Mouse (Mus musculus): ENCODE results near the gene Map3k5. TPM values are rescaled to one million over a fixed set of nuclear protein-coding genes. Genes with fewer than 3 reads are reported as not detected.
A peak's percentile ranks its signal among the peaks of the same experiment; 100 is the strongest.

Map3k5 gene
- total RNA-seq, 2 experiments from 2014 or later, result 27.1 to 31.5 TPM

DNA sequence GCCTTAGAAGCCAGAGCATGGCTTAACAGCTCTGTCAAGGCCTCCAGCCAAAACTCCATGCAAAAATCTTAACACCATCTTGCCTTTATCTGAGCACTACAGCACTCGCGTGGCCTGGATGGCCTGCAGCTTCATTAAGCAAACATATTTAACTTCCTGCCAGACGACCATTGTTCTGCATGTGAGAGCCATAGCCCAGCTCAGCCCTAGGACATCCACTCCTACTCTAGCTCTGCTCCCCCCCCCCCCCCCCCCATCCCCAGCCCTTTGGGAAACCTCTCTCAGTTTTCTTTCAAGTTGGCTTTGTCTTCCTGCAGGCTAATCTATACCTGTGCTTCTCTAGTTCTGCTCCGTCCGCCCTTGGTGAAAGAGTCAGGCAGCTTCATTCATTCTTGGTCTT is 67.7 kb downstream of the Map3k5 start:
- no peak for DNase-seq
- intact Hi-C loops (cut with DNase I), result no loop called here

- intact Hi-C loops (cut with DNase I), result no loop called here
- no peak for DNase-seq
Observed at GRCm38 (mm10) chr10:20003006-20003405, 68.7 kb downstream of the Map3k5 start.

DNA sequence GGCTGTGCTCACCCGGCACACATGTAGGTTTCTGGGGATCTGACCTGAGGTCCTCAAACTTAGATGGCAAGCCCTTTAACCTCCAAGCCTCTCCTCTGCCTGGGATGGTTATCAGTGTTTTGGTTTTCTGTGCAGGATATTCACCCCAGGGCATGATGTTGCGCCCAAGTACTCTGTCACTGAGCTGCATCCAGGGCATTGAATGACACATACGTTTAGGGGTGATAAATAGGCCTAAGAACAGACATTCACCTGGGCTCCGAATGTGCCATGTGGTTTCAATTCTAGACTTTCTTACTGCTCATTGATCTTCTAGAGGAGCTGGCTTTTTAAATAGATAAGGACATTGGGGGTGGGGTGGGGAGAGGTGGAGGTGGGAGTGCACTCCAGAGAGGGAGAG is 70.5 kb downstream of the Map3k5 start:
- DNase-seq, result no peak
- intact Hi-C loops (cut with DNase I), result no loop called here

DNA sequence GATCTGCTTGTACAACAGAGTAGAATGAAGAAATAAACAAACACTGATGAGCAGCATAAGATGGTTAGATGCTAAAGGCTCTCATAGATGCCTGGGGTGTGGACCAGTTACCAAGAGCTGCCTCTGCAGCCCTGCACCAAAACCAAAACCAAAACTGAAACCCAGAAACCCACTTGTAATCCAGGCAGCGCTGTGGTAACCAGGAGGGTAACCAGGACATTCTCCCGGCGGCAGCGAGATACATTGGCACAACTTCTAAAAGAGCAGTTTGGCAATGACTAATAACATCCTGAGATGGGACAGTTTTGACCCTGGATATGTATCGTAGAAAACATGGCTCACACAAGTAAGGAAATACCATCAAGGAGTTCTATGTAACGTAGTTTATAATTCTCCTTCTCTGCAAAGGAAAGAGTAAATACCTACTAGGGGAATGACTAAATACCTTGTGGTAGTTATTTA is 71.2 kb downstream of the Map3k5 start:
- intact Hi-C loops (cut with DNase I), result no loop called here
- DNase-seq, result no peak

DNA sequence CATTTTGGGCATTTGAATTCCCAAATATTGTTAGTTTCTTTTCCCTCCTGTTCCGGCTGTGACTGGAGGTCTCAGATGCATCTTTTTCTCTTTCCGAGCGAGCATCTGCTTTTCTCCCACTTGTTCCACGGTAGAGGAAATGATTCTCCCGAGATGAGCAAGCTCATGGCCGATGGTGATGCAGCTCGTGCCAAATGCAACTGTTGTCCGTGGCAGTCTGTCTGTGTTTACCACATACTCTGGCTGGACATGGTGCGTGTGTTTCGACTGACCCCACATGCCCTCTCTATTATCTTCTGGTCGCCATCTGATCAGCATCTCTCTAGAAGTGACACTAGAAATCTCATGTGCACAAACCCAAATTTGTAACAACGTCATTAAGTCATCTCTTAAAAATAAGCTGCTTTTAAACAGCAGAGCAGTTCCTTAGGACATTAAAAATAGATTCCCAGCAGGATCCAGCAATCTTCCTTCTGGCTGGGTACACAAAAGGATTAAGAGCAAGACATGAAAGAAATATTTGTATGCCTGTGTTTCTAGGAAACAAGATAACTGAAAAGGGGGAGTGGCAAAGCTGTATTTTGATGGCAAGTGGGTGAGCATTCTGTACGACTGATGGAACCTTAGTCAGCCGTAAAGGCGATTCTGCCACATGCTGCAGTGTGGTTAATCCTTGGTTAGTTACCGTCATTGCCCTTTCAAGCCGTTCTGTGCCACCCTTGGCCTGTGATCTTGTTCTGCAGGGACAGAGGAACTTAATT is 72.2 kb downstream of the Map3k5 start:
- DNase-seq, result no peak
- intact Hi-C loops (cut with DNase I), result no loop called here

DNA sequence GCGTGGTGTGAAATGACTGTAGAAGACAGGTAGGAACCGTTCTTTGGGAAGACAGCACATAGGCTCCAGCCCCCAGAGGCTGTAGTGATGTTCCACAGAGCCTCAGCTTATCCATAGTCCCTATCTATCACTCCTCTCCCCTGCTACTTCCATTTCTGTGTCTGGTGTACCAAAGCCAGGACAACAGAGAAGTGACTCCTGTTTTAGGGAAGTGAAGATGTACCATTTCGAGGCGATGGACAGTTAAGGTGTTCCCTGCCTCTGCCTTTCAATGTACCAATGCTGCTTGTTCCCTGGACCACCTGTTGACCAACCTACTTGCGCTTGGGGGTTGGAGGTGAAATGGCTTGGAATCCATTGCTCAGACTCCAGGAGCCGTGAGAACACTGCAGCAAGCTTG is 75.0 kb downstream of the Map3k5 start:
- no peak for DNase-seq
- intact Hi-C loops (cut with DNase I), result no loop called here

GRCm38 (mm10) chr10:20010018-20010417 is 75.7 kb downstream of the Map3k5 start:
- no peak for DNase-seq
- intact Hi-C loops (cut with DNase I), result loop anchor here (1.0 kb wide), 1 partner anchor 8 kb away; no protein-coding TSS in a partner anchor

GRCm38 (mm10) chr10:20018406-20018805 is 84.1 kb downstream of the Map3k5 start:
- DNase-seq, result no peak
- intact Hi-C loops (cut with DNase I), result loop anchor here (1.0 kb wide), 1 partner anchor 8 kb away; no protein-coding TSS in a partner anchor

DNA sequence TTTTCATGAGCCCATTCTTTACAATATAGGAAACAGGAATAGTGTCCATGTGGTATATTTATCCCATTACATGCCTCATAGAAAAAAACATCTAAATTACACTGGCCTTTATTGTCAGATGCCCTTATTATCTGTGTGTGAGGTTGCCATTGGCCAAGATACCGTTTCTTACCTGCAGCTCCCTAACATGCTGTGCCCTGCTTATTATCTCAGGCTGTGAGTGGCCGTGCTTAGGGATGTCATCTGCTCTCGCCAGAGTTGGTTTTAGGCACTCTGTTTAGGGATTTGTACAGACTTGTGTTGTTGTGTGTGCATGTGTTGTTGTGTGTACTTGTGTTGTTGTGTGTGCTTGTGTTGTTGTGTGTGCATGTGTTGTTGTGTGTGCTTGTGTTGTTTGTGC is 84.5 kb downstream of the Map3k5 start:
- no peak for DNase-seq
- intact Hi-C loops (cut with DNase I), result loop anchor here (1.0 kb wide), 1 partner anchor 9 kb away; no protein-coding TSS in a partner anchor

DNA sequence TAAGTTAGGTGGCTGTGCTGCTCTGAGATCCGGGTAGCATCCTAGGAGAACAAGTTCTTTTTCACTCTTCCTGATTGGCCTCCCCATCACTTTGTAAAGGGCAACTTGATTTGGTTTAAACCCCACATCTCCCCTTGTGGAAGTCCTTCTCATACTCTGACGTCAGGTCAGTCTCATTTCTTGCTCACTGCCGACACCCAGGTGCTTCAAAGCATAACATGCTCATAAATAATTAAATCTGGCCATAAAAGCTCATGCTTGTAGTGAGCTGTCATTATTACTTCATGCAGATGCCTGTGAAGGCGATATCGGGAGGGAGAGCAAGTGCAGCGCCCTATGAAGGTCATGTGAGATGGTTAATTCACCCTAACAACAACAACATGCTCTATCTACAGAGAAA is 87.0 kb downstream of the Map3k5 start:
- DNase-seq, result no peak
- intact Hi-C loops (cut with DNase I), result no loop called here

DNA sequence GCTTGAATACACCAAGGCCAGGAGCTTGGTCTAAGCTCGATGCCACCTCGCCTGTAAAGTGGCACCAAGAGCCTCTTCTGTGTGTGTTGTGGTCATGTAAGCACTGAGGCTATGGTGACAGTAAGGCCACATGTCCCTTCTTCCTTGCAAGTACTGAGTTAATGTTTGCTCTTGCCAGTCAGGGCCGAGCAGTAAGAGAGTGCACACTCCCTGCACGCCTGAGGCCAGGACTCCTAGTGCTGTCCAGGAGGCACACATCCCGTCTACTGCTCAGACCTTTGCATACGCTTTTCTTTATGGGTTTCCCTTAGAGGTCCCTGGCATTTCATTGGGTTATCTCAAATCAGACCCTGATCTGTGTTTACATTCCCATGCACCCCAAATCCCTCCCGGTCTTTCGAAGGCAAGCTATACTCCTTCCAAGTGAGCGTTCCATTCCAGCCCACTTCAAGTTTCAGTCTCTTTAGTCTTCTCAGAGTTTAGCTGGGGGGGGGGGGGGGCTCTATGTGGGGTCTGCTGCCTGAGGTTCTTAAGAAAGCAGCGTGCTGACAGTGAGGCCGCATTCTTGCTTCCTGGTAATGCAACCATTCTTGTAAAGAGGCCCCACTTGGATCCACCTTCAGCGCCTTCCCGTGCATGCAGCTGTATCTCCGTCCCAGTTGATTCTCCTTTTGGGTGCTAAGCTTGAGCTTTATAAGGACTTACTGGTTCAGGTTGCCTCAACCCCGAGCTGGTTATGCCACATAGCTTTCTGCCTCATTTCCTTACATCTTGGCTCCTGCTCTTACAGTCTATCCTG is 87.6 kb downstream of the Map3k5 start:
- intact Hi-C loops (cut with DNase I), result no loop called here
- DNase-seq, result no peak

GRCm38 (mm10) chr10:20022608-20023340 is 88.5 kb downstream of the Map3k5 start:
- DNase-seq, result no peak
- intact Hi-C loops (cut with DNase I), result no loop called here

DNA sequence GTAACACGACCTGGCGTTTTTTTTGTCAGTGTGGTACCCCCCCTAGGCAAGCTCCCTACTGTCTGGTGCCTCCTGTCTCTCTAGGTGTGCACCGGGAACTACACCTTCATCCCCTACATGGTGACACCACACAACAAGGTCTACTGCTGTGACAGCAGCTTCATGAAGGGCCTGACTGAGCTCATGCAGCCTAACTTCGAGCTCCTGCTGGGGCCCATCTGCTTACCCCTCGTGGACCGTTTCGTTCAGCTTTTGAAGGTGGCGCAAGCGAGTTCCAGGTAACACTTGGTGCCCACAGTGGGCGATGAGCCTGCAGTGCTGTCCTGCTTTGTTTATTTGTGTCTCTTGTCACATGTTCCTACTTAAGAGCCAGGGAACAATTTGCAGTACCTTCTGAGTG is 89.3 kb downstream of the Map3k5 start:
- intact Hi-C loops (cut with DNase I), result no loop called here
- no peak for DNase-seq

- intact Hi-C loops (cut with DNase I), result no loop called here
- no peak for DNase-seq
Observed at GRCm38 (mm10) chr10:20024891-20025290, 90.6 kb downstream of the Map3k5 start.

GRCm38 (mm10) chr10:20025781-20026520 is 91.7 kb downstream of the Map3k5 start:
- intact Hi-C loops (cut with DNase I), result no loop called here
- no peak for DNase-seq

- DNase-seq, result no peak
- intact Hi-C loops (cut with DNase I), result no loop called here
Observed at GRCm38 (mm10) chr10:20030703-20031102, 96.4 kb downstream of the Map3k5 start.

DNA sequence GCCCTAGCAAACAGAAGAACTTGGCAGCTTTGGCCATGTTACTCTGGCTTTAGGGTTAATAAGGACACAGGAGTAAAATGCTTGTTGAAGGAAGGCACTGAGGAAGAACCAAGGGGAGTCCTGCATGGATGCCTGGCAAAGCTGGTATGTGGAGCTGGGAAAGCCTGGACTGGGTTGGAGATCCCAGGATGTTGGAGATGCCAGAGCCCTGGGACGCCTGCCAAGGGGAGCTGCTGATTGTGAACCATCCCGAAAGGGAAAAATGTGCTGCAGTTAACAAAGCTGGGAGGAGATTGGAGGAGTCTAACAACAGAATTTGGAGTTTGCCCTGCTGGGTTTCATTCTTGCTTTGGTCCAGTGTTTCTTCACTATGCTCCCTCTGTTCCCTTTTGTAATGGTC is 97.7 kb downstream of the Map3k5 start:
- DNase-seq, result peak; percentile 88 to 90
- intact Hi-C loops (cut with DNase I), result no loop called here

GRCm38 (mm10) chr10:20036375-20036774 is 102.1 kb downstream of the Map3k5 start:
- intact Hi-C loops (cut with DNase I), result no loop called here
- DNase-seq, result no peak

GRCm38 (mm10) chr10:20036846-20037245 is 102.6 kb downstream of the Map3k5 start:
- DNase-seq, result no peak
- intact Hi-C loops (cut with DNase I), result no loop called here

DNA sequence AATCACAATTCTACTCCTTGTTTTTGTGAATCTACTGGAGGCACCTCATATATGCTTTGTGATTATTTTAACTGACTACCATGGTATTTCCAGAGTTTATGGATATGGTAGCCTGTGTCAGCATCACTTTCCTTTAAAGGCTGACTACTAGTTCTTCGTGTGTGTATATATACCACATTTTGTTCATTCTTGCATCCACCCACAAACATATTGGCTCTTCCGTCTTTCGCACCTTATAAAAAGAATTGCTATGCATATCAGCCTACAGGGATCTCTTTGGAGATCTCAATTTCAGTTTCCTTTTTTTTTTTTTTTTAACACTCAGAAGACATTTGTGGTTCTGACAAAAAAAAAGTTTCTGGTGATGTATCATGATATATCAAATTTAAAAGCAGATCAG is 105.3 kb downstream of the Map3k5 start:
- intact Hi-C loops (cut with DNase I), result no loop called here
- DNase-seq, result no peak

All from heart, postnatal 10 days (tissue).